Comparison of ENCODE assay signal across 29 mouse cellular contexts in the genomic region with DNA sequence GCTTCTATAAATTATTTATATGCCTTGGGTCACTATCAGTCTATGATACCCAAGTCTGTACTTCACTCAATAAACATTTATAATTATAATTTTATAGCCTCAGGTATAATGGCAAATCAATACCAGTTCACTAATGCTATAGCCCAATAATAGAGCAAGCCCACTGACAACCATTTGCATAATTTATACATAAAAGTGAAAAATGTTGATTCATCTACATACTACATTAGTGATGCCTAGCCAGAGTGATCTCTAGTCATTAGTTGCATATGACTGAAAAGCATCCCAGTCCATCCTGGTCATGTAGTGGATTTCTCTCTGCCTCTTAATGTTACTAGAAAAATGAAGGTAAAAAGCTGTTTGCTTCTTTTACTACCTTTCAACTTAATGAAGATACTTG.
"Had no signal": no experiment of that assay in that cellular context is flagged by ENCODE, and none has a peak within 500 bp of the region (broad histone marks: within the 10 kb centered on the region; RNA-seq: fewer than 3 reads in every experiment).

No protein-coding gene starts in this region.

- H3K27ac ChIP-seq: embryonic facial prominence, embryonic 10.5 days; embryonic facial prominence, embryonic 12.5 days; embryonic facial prominence, embryonic 13.5 days; embryonic facial prominence, embryonic 15.5 days; forebrain, embryonic 10.5 days; forebrain, embryonic 12.5 days; forebrain, embryonic 13.5 days; forebrain, embryonic 15.5 days; gastrocnemius, adult 2 months; heart, adult 2 months had no signal

- DNase-seq: cerebellum, adult 2 months; cerebellum, adult 8-10 months; cerebellum, adult 9-10 months; cerebellum, adult 9-11 months; cerebellum, postnatal 10 days; cerebellum, postnatal 14 days; cerebellum, postnatal 25 days; cerebellum, postnatal 36 days; embryo, embryonic 11 days; forebrain, postnatal 0 days; gastrocnemius, adult 2 months; gastrocnemius, postnatal 10 days; gastrocnemius, postnatal 14 days; gastrocnemius, postnatal 25 days; gastrocnemius, postnatal 36 days; heart, adult 11 months; heart, adult 18-20 months; heart, adult 2 months had no signal

- H3K9me3 ChIP-seq: embryonic facial prominence, embryonic 10.5 days; embryonic facial prominence, embryonic 12.5 days; embryonic facial prominence, embryonic 13.5 days; embryonic facial prominence, embryonic 15.5 days; forebrain, embryonic 10.5 days; forebrain, embryonic 12.5 days; forebrain, embryonic 13.5 days; forebrain, embryonic 15.5 days had no signal

- H3K4me2 ChIP-seq: embryonic facial prominence, embryonic 12.5 days; embryonic facial prominence, embryonic 13.5 days; embryonic facial prominence, embryonic 15.5 days; forebrain, embryonic 12.5 days; forebrain, embryonic 13.5 days; forebrain, embryonic 15.5 days had no signal

- ATAC-seq: forebrain, embryonic 13.5 days; forebrain, embryonic 14.5 days; forebrain, embryonic 15.5 days; forebrain, embryonic 16.5 days; forebrain, postnatal 0 days had no signal

- H3K4me1 ChIP-seq: embryonic facial prominence, embryonic 10.5 days; embryonic facial prominence, embryonic 12.5 days; embryonic facial prominence, embryonic 13.5 days; embryonic facial prominence, embryonic 15.5 days; forebrain, embryonic 10.5 days; forebrain, embryonic 12.5 days; forebrain, embryonic 13.5 days; forebrain, embryonic 15.5 days had no signal

- H3K27me3 ChIP-seq: embryonic facial prominence, embryonic 12.5 days; embryonic facial prominence, embryonic 13.5 days; embryonic facial prominence, embryonic 15.5 days; forebrain, embryonic 12.5 days; forebrain, embryonic 13.5 days; forebrain, embryonic 15.5 days had no signal

- H3K4me3 ChIP-seq: embryonic facial prominence, embryonic 10.5 days; embryonic facial prominence, embryonic 12.5 days; embryonic facial prominence, embryonic 13.5 days; embryonic facial prominence, embryonic 15.5 days; erythroblast, embryonic 14.5 days; forebrain, embryonic 10.5 days; forebrain, embryonic 12.5 days; forebrain, embryonic 13.5 days; forebrain, embryonic 15.5 days; gastrocnemius, adult 2 months; heart, adult 2 months had no signal

- H3K36me3 ChIP-seq: embryonic facial prominence, embryonic 10.5 days; embryonic facial prominence, embryonic 12.5 days; embryonic facial prominence, embryonic 13.5 days; embryonic facial prominence, embryonic 15.5 days; forebrain, embryonic 10.5 days; forebrain, embryonic 12.5 days; forebrain, embryonic 15.5 days had no signal

- H3K9ac ChIP-seq: embryonic facial prominence, embryonic 12.5 days; embryonic facial prominence, embryonic 13.5 days; embryonic facial prominence, embryonic 15.5 days; forebrain, embryonic 12.5 days; forebrain, embryonic 13.5 days; forebrain, embryonic 15.5 days; forebrain, postnatal 0 days had no signal
